Mouse (Mus musculus): Measurements from ENCODE around the gene Pappa.

Pappa gene

DNA sequence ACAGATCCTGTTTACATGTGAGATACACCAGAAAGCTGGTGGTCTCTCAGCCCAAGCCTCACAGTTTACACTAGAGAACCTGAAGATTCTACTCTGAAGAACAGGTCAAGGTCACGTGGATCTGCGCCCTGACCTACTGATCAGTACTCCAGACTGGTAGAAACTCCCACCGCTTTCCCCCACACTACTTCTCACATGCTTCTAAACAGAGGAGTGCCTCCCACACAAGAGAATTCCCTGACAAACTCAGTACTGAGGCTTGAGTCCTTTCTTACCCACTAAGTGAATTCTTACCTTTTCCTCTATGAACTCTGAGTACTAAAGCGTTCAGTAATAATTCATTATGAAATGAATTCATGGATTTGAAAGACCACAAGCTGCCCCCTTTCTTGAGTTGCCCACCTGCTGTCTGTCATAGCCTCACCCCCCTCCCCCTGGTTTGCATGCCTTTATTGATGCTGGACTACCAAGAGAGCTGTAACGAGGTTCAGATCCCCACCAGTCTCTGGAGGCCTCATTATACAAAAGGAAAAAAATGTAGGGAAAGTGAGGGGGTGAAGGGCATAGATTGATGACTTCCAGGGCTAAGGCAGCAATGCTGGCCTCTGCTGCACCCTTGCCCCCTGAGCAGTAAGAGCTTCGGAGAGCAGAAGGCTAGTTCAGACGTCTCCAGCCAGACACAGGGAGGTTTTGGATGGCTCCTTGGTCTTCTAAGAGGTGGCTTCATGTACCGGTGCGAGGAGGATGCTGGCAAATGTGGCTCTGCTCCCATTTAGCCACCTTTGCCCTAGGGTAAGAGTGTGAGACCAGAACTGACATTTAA, 204.7 kb downstream of the Pappa start:
- DNase-seq (ENCODE audit: low read depth, low spot score): no peak

DNA sequence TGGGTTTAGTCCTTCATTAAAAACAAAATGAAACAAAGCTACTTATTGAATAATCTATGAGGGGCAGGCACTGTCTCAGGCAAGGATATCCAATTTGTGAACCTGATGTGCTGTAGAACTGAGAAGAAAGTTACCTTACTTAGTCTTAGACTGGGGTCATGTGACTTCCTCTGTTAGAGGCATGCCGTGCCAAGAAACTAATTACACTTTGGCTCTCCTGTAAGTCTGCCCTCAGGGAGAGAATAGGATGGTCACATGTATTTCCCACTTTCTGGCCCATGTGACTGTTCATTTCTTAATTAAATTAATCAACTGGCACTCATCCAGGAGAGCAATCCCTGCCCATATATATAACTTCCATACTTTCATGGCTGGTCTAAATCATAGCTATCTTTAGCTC, 209.7 kb downstream of the Pappa start:
- DNase-seq (ENCODE audit: low read depth, low spot score): no peak

DNA sequence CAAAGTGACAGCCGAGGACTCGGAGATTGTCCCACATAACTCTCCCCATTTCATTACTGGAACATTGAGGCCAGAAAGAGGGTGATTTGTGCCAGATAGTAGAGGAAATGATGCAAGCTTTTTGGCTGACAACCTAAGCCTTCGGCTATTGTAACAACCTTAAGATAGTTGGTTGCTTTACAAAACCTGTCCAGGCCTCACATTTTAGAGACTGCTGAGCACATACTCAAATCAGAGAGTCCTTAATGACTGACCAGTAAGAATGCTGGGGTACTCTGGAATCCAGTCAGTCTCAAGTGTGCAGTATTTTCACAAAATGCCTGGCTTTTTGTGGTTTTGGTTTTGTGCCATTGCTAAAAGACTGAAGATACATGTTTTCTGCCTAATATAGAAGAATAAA, 217.8 kb downstream of the Pappa start:
- DNase-seq (ENCODE audit: low read depth, low spot score): no peak

DNA sequence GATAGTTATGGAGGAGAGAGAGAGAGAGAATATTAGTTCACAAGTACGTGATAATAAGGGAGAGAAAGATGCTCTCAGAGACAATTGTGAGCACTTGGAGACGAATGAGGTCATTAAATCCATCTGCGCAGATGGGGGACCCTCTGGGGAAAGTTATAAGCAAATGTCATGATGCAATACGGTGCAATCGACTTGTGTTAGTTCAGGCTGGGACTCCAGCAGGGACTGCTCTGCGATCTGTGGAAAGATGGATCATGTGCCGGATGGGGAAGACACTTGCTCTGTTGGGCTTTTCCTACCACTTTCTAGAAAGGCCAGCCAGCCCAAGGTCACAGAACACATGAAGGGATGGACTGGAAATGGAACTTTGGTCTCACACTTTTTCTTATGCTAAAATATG, 226.5 kb downstream of the Pappa start:
- no peak for DNase-seq (ENCODE audit: low read depth, low spot score)

DNA sequence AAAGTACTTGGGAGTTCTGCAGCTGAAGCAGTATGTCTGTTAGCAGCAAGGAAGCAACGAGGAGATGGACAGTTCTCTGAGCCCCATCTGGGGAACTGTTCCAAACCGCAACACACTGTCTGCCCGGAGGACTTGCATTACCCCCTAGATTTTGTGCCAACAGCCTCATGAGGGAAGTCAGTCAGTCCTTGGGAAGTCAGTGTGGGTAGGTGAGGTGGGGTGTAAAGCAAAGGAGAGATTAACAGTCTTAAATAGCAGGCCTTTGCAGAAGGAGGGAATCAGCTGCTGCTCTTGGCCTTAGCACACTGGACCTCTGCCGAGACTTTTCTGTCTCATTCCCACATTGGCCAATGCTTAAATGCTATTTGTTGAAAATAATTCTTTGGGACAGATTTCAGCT, 230.6 kb downstream of the Pappa start:
- no peak for DNase-seq (ENCODE audit: low read depth, low spot score)

DNA sequence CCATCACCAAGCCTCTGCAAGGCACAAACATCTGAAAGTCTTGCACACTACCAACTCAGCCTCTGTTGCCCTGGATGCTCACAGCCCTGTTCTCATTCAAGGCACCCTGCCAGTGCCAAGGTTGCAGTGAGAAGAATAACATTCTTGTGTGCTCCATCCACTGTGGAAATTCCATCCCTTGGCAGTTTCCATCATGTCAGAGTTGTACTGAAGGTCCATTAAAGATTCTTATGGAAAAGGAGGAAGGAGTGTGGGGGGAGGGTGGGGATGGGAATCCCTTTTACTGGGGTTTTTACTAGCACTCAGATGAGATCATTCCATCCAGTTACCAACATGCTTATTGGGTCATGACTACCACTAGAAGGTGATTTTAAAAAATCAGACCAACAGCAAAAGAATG, 243.2 kb downstream of the Pappa start:
- DNase-seq (ENCODE audit: low read depth, low spot score): no peak

DNA sequence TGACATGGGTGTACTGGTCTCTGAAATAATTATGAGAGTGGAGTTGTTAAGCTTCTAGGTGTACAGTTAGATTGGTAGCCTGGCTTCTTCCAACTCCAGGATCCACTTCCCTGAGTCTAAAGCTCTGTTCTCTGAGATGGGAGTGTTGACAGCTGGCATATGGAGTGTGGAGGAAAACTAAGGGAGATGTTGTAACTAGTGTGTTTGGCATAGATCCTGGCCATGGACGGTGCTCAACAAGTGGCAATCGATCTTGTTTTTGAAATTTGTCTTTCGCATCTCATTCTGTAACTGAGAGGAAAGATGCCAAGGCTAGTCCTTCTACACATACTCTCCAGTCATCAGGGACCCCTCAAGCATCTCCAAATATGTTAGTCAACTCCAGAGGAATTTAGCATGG, 248.8 kb downstream of the Pappa start:
- no peak for DNase-seq (ENCODE audit: low read depth, low spot score)

DNA sequence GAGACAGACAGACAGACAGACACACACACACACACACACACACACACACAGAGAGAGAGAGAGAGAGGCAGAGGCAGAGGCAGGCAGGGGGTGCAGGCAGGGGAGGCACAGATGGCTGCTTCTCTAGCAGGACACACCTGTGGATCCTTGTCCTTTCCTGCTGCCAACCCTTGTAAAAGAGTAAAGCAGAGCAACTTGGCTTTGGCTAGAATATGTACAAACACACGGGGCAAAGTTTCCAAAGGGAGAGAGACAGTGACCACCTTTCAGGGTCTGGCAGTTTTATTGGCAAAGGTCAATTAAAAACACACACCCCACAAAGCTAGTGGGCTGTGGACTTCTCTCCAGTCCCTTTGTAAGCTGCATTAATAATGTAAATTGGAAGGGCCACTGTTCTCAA, 249.9 kb downstream of the Pappa start:
- no peak for DNase-seq (ENCODE audit: low read depth, low spot score)

DNA sequence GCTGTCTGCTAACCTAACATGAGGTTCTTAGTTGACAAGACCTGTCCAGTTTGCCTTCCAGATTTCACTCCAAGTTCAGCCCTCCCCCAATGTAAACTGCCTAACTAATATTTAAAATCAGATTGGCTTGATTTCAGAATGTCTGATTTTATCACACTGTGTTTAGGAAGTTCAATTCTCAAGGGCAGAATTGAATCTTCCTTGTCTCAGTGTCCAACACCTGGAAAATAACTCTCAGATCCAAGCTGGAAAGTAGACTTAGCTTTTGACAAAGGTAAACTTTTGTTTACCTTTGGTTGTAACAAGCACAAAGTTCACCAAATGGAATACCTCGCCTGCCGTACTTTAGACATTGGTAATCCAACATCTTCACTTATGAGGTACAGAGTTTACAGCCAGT, 252.6 kb downstream of the Pappa start:
- DNase-seq (ENCODE audit: low read depth, low spot score): no peak

DNA sequence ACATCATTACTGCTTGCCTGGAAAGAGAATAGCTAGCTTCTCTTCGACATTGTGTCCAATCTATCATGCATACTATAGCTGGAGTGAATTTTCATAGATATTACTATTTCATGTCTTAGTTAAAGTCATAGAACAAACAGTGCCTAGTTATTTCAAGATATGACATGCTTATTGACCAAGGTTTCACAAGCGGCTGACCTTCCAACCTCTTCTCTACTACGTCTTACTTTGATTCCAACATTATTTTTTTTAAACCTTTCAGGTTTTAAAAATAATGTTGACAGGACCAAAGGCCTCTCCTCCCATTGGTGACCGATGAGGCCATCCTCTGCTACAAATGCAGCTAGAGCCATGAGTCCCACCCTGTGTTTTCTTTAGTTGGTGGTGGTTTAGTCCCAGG, 255.5 kb downstream of the Pappa start:
- DNase-seq (ENCODE audit: low read depth, low spot score): no peak

DNA sequence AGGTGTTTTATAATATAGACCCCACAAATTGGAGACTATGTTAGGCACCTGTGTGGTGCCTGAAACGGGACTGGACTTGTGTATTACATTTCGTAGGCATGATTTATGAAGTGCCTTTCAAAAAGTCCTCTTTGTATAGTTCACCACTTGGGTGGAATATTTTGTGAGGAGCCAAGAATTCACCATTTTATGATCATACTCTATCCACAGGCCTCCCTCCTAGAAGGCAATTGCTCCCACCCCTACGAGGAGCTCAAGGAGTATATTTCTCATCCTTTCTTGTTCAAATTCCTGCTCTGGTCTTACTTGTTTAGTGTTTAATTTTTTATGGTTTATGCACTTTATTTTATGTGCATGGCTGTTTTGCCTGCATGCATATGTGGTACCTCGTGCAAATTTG, 259.1 kb downstream of the Pappa start:
- no peak for DNase-seq (ENCODE audit: low read depth, low spot score)

DNA sequence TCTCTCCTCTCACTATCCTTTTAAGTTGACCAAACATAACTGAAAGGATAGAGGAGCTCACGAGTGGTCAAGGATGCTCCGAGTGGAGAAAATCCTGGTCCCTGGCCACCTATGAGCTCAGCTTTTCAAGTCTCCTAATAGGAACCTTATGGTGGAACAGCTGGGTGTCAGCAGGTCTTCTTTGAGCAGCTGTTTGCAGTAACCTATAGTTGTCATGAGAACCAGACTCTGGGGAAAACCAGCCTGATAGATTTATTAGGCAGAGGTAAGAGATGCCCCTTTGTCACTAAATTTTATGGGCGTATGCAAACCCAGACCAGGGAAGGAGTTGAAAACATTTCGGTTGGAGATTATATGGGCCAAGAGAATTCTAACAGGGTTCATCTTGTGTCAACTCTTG, 267.0 kb downstream of the Pappa start:
- no peak for DNase-seq (ENCODE audit: low read depth, low spot score)

DNA sequence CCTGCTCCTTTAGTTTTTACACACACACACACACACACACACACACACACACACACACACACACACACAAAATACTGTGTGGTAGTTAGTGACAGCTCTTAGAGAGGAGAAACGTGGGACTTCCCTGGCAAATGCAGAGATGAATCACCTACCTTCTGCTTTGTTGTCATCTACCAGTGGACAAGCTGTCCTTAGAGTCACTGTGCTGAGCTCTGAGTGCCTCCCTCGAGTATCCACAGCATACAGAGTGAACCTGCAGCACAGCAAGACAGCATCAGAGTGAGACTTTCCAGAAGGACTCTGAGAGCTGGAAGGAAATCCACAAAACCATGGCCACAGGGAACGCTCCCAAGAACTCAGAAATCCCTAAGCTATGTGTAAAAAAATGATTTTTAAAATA, 272.8 kb downstream of the Pappa start:
- peak; percentile 4 for DNase-seq (ENCODE audit: low read depth, low spot score)

DNA sequence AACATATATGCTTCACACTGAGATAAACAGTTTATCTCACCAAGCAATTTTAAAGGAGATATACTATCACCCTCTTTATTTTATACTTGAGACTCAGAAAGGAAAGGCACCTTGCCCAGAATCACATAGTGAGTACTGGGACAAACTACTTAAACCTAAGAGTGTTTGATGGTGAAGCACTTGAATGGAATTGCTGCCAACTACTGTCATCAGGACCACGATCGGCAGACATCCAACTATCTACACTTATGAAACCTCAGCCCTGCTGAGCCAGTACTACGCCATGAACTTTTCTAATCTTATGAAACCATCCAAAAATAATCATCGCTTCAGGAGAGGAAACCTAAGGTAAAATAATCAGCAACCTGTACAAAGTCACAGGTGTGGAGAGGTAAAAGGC, 275.5 kb downstream of the Pappa start:
- no peak for DNase-seq (ENCODE audit: low read depth, low spot score)

DNA sequence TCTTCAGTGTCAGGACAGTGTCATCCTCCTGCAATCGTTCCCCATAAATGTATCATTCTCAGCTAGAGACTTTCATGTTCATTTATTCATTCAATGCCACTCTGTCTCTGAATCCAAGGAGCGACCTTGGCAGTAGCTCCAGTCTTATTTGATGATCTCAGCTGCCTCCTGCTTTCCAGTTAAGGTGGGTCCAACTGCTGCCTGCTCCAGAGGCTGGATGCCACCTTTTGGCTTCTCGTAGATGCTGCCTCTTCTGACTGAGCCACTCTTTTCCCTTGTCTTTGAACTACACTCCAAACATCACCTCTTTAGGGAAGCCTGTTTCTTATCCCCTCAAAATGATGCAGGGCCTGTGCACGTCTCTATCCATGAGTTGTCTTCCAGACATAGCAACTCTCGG, 278.3 kb downstream of the Pappa start:
- DNase-seq (ENCODE audit: low read depth, low spot score): no peak

DNA sequence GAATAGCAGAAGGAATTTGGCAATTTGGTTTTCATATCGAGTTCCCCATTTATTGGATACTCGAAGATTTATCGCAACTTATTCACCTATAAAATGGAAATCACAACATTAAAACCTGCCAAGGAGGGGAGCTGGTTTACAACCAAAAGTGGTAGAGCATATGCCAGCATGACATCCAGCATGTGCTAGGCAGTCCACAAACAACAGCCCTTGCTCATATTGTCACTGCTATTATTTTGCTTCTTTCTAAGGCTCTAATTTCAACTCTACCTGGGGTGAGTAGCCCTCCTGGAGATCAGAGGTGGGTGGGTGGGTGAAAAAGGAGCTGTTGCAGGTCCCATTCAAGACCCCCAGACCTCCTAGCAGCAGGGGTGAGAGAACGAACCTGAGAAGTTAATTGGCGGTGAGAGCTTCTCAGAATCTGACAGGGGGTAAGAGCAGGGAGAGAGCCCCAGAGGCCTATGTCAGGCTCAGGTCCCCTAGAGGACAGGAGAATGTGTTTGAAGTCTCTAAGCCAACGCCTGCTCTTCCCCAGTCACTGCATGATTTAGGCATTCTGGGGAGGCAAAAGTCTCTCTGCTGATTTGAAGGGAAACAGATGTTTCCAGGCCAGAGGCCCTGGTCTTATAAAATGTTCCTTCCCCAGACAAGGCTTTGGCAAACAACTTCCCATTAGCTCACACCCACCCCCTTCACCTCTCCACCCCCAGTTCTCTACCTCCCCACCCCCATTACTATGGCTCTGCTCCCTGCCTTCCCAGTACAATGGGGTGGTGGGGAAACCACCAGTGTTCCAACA, 279.1 kb downstream of the Pappa start:
- no peak for DNase-seq (ENCODE audit: low read depth, low spot score)
